Mouse (Mus musculus) forebrain, embryonic 16.5 days (tissue): ENCODE results near the gene Gm49380. TPM values are rescaled to one million over a fixed set of nuclear protein-coding genes. Genes with fewer than 3 reads are reported as not detected.

Experiments used
- ATAC-seq: fragments of 200-750 bp; cut with Nextera tagmentation; 2 replicates; pipeline ENCODE4 v1.8.0; 2017; ENCODE audit warnings: mild to moderate bottlenecking, moderate library complexity
- H3K27ac ChIP-seq: fragments of 300-500 bp; sonication (generic); 2 replicates; pipeline ENCODE4 v1.5.1; 2014; ENCODE audit warnings: low read length, control low read depth
- H3K27me3 ChIP-seq: fragments of 300-500 bp; sonication (generic); replicated peaks from 2 replicates; pipeline ENCODE4 v1.6.1; 2014; ENCODE audit warnings: low read length; ENCODE audit not compliant: control insufficient read depth, insufficient read depth
- H3K36me3 ChIP-seq: fragments of 300-500 bp; sonication (generic); 2 replicates; pipeline ENCODE4 v1.6.1; 2014; ENCODE audit not compliant: control insufficient read depth, insufficient read depth
- H3K4me1 ChIP-seq: fragments of 300-500 bp; sonication (generic); replicated peaks from 2 replicates; pipeline ENCODE4 v1.6.1; 2014; ENCODE audit warnings: low read length; ENCODE audit not compliant: control insufficient read depth, insufficient read depth
- H3K4me2 ChIP-seq: fragments of 300-500 bp; sonication (generic); 2 replicates; pipeline ENCODE4 v1.6.1; 2014; ENCODE audit warnings: mild to moderate bottlenecking, low read length, control low read depth
- H3K4me3 ChIP-seq: fragments of 300-500 bp; sonication (generic); replicated peaks from 2 replicates; pipeline ENCODE4 v1.5.1; 2014; ENCODE audit warnings: mild to moderate bottlenecking, low read length, control low read depth
- H3K9ac ChIP-seq: fragments of 300-500 bp; sonication (generic); replicated peaks from 2 replicates; pipeline ENCODE4 v1.6.1; 2014; ENCODE audit warnings: low read depth, low read length, control low read depth
- H3K9me3 ChIP-seq: fragments of 300-500 bp; sonication (generic); 2 replicates; pipeline ENCODE4 v1.6.1; 2016; ENCODE audit warnings: low read length; ENCODE audit not compliant: control insufficient read depth
- WGBS: fragments of 180-500 bp; shearing (Covaris S2); extraction: QIAGEN DNeasy Blood & Tissue Kit; methylation state at CpG from one replicate; pipeline ENCODE4 v1.1.7; 2014; 5-methylcytosine and 5-hydroxymethylcytosine counted together
- polyA plus RNA-seq: library from polyadenylated mRNA; unstranded; fragments of >200 nt; fragmentation: Nextera tagmentation; extraction: Ambion mirVana; gene quantifications from 2 replicates; pipeline ENCODE4 v1.2.1, GENCODE M21; 2015

Gm49380 gene
- polyA plus RNA-seq, 1 experiment from 2014 or later = 0.16 TPM

DNA sequence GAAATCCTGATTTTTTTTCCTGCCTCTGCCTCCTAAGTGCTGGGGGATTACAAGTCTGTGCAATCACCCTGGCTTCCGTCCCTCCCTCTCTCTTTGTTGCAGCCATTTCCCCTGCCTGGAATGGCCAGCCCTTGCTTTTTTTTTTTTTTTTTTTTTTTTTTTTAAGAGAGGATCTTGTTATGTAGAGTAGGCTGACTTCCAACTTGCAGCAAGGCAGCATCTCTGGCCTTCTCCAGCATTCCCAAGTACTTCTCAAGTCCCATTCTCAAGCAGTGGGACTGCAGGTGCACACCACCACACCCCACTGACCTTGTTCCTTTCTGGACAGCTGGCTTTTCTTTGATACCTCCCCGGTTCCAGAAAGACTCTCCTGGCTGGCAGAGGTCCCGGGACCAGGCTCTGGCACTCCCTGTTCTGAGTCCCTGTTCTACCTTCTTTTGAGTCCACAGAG lies 14.1 kb upstream of the Gm49380 start:
- H3K27ac ChIP-seq = no peak overlapping the region
- no peak overlapping the region for H3K9ac ChIP-seq
- H3K4me1 ChIP-seq = peaks cover 20% of the 10 kb centered on the region
- no peaks in the 10 kb centered on the region for H3K9me3 ChIP-seq
- H3K4me2 ChIP-seq = no peak overlapping the region
- peaks cover 2% of the 10 kb centered on the region for H3K27me3 ChIP-seq
- WGBS = 33% methylated on average over 3 of the region's 3 CpGs
- ATAC-seq = no peak
- no peak overlapping the region for H3K4me3 ChIP-seq
- no peaks in the 10 kb centered on the region for H3K36me3 ChIP-seq

- no peak for ATAC-seq
- no peak overlapping the region for H3K27ac ChIP-seq
- no peak overlapping the region for H3K4me2 ChIP-seq
- H3K9me3 ChIP-seq = no peaks in the 10 kb centered on the region
- H3K27me3 ChIP-seq = peaks cover 2% of the 10 kb centered on the region
- H3K4me3 ChIP-seq = no peak overlapping the region
- no peaks in the 10 kb centered on the region for H3K36me3 ChIP-seq
- H3K4me1 ChIP-seq = peaks cover 20% of the 10 kb centered on the region
- 92% methylated on average over 3 of the region's 3 CpGs for WGBS
- no peak overlapping the region for H3K9ac ChIP-seq
Observed at GRCm38 (mm10) chr9:44126746-44127145, 13.4 kb upstream of the Gm49380 start.

DNA sequence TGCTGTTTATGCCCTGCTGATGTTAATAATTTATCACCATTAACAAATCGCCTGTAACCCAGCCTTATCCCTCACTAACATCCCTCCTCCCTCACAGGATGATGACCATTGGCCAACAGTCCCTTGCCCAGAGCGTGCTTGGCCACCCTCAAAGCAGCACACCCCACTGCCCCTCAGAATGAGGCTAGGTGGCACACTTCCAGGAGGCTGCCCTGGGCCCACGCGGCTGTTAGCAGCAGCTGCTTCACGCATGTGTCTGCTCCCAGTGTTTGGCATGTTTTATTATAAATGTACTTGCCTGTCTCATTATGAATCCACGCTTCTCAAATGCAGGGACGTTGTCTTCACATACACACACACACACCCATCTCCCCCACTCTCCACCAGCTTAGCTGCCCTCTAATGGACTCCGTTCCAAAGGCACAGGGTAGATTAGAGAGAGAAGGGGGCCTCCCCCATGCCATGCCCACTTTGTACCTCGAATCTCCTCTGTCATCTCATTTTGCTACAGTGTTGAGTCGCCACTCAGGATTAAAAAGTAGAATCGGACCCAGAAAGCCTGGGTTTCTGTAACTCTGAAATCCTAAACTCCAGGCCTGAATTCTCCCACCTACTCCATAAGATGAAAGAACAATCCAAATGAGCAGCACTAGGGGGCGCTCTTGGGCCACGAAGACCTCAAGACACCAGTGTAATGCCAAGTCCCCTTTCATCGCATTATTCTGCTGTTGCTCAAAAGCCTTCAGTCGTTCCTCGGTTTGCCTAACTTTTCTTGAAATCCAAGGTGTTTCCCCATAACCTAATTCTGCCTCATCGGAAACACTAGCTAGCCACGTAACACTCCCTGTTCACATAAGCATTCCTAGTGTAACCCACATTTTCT lies 12.5 kb upstream of the Gm49380 start:
- H3K36me3 ChIP-seq = no peaks in the 10 kb centered on the region
- 25% methylated on average over 18 of the region's 18 CpGs for WGBS
- H3K9me3 ChIP-seq = no peaks in the 10 kb centered on the region
- peak overlapping the region; percentile 35 for H3K4me2 ChIP-seq
- peaks cover 2% of the 10 kb centered on the region for H3K27me3 ChIP-seq
- no peak overlapping the region; the same call in 1 of the 2 replicates for H3K9ac ChIP-seq
- peak overlapping the region; percentile 9; the same call in 1 of the 2 replicates for H3K27ac ChIP-seq
- peak overlapping the region; percentile 3; the same call in 1 of the 2 replicates for H3K4me3 ChIP-seq
- peak; percentile 81 for ATAC-seq
- H3K4me1 ChIP-seq = peaks cover 20% of the 10 kb centered on the region

DNA sequence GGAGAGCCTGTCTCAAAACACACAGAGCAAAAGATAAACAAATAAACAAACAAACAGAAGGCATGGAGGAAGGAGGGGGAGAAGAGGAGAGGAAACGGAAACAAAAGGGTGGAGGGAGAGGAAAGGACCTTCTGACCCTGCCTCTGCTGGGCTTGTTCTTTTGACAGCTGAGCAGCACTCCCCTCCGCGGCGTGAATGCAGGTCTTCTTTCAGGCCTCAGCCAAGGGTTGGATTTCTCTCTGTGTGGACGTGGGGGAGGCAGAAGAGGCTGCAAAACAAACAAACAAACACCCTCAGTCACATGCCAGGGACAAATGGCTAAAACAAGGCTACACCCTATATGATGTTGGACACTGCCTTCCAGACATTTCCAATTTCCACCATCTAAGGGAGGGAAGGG lies 11.7 kb upstream of the Gm49380 start:
- Histone ChIP-seq H3K9ac (no peak overlapping the region), H3K27me3 (peaks cover 2% of the 10 kb centered on the region), H3K9me3 (no peaks in the 10 kb centered on the region), H3K36me3 (no peaks in the 10 kb centered on the region), H3K4me3 (no peak overlapping the region), H3K4me1 (peaks cover 12% of the 10 kb centered on the region), H3K27ac (no peak overlapping the region), H3K4me2 (no peak overlapping the region)
- ATAC-seq = no peak
- WGBS = 58% methylated on average over 5 of the region's 5 CpGs

GRCm38 (mm10) chr9:44124317-44124716 lies 11.0 kb upstream of the Gm49380 start:
- no peak overlapping the region for H3K27ac ChIP-seq
- WGBS = 78% methylated on average over 6 of the region's 6 CpGs
- H3K36me3 ChIP-seq = no peaks in the 10 kb centered on the region
- peaks cover 2% of the 10 kb centered on the region; the same call in 1 of the 2 replicates for H3K27me3 ChIP-seq
- no peak overlapping the region for H3K4me3 ChIP-seq
- H3K9ac ChIP-seq = no peak overlapping the region
- H3K4me1 ChIP-seq = peaks cover 7% of the 10 kb centered on the region
- no peak for ATAC-seq
- H3K9me3 ChIP-seq = no peaks in the 10 kb centered on the region
- no peak overlapping the region for H3K4me2 ChIP-seq

- no peak overlapping the region for H3K4me3 ChIP-seq
- no peak overlapping the region for H3K4me2 ChIP-seq
- H3K9ac ChIP-seq = no peak overlapping the region
- no peaks in the 10 kb centered on the region for H3K27me3 ChIP-seq
- no peaks in the 10 kb centered on the region for H3K36me3 ChIP-seq
- ATAC-seq = no peak
- H3K9me3 ChIP-seq = no peaks in the 10 kb centered on the region
- 87% methylated on average over 8 of the region's 8 CpGs for WGBS
- no peaks in the 10 kb centered on the region for H3K4me1 ChIP-seq
- H3K27ac ChIP-seq = no peak overlapping the region
Observed at GRCm38 (mm10) chr9:44119948-44120465, 6.7 kb upstream of the Gm49380 start.

DNA sequence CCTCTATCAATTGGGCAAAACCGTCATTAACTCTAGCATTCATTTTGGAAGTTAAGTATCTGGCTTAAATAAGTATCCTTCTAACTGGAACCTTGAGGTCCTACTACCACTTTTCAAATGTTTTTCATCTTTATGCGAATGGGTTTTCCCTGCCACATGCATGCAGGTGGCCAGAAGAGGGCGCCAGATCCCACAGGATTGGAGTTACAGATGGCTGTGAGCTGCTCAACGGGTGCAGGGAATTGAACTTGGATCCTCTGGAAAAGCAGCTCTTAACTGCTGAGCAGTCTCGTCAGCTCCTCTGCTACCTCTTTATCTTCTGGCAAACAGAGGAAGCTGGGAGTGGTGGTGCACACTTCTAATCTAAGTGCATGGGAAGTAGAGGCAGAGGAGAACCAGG lies 5.7 kb upstream of the Gm49380 start:
- Histone ChIP-seq H3K36me3 (no peaks in the 10 kb centered on the region), H3K27ac (no peak overlapping the region), H3K4me1 (no peaks in the 10 kb centered on the region), H3K4me3 (no peak overlapping the region), H3K9ac (no peak overlapping the region), H3K27me3 (no peaks in the 10 kb centered on the region), H3K4me2 (no peak overlapping the region), H3K9me3 (no peaks in the 10 kb centered on the region)
- WGBS = 49% methylated on average over 5 of the region's 5 CpGs
- no peak for ATAC-seq

- 90% methylated on average over 4 of the region's 4 CpGs for WGBS
- H3K27ac ChIP-seq = no peak overlapping the region
- H3K27me3 ChIP-seq = no peaks in the 10 kb centered on the region
- H3K4me2 ChIP-seq = no peak overlapping the region
- no peak overlapping the region for H3K9ac ChIP-seq
- peaks cover 3% of the 10 kb centered on the region; the same call in 1 of the 2 replicates for H3K4me1 ChIP-seq
- H3K9me3 ChIP-seq = no peaks in the 10 kb centered on the region
- no peak for ATAC-seq
- H3K36me3 ChIP-seq = no peaks in the 10 kb centered on the region
- no peak overlapping the region for H3K4me3 ChIP-seq
Observed at GRCm38 (mm10) chr9:44116182-44116581, 2.9 kb upstream of the Gm49380 start.

DNA sequence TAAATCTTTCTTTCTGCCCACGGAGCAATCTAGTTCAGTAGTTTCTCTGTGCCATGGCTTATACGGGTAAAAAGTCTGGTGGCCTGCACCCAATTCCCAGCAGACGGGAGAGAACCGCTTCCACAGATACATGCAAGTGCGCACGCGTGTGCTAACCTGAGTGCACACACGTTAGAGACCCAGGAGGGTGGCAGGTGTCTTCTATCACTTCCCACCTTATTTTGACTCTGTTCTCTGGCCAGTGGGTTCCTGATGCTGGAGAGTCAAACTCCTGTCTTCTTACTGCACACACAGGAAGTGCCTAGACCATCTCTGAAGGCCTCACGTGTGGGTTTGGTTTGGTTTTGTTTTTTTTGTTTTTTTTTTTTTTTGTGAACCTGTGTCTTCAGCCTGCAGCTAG lies 2.3 kb upstream of the Gm49380 start:
- peaks cover 3% of the 10 kb centered on the region for H3K4me1 ChIP-seq
- H3K36me3 ChIP-seq = no peaks in the 10 kb centered on the region
- H3K9me3 ChIP-seq = no peaks in the 10 kb centered on the region
- 90% methylated on average over 9 of the region's 9 CpGs for WGBS
- H3K4me2 ChIP-seq = no peak overlapping the region
- ATAC-seq = no peak
- H3K27me3 ChIP-seq = no peaks in the 10 kb centered on the region
- no peak overlapping the region for H3K4me3 ChIP-seq
- H3K27ac ChIP-seq = no peak overlapping the region
- no peak overlapping the region for H3K9ac ChIP-seq
